Mouse (Mus musculus) erythroid progenitor cell, adult 5-6 weeks (primary cell): ENCODE measurements around the gene 9930021J03Rik. TPM values are rescaled to one million over a fixed set of nuclear protein-coding genes. Genes with fewer than 3 reads are reported as not detected.

Source experiments
- ATAC-seq: replicated peaks from 2 replicates; pipeline ENCODE4 v1.8.0; 2016; ENCODE audit warnings: moderate number of reproducible peaks, mild to moderate bottlenecking, moderate TSS enrichment, inconsistent platforms; ENCODE audit not compliant: poor library complexity, low FRiP score, severe bottlenecking
- total RNA-seq, 2 experiments: library from RNA; stranded (forward) in 1 of 2; stranded (reverse) in 1 of 2; fragments of 150-400 nt in 1 of 2; fragments of 186-747, 209-891 nt in 1 of 2; gene quantifications; 2 replicates each; pipeline versions ENCODE4 v1.2.3 to v1.2.4; 2015 to 2017; ENCODE audit warnings: low replicate concordance in 2 of 2

Gene 9930021J03Rik
- total RNA-seq, 2 experiments from 2014 or later: 8.4 to 23.8 TPM

DNA sequence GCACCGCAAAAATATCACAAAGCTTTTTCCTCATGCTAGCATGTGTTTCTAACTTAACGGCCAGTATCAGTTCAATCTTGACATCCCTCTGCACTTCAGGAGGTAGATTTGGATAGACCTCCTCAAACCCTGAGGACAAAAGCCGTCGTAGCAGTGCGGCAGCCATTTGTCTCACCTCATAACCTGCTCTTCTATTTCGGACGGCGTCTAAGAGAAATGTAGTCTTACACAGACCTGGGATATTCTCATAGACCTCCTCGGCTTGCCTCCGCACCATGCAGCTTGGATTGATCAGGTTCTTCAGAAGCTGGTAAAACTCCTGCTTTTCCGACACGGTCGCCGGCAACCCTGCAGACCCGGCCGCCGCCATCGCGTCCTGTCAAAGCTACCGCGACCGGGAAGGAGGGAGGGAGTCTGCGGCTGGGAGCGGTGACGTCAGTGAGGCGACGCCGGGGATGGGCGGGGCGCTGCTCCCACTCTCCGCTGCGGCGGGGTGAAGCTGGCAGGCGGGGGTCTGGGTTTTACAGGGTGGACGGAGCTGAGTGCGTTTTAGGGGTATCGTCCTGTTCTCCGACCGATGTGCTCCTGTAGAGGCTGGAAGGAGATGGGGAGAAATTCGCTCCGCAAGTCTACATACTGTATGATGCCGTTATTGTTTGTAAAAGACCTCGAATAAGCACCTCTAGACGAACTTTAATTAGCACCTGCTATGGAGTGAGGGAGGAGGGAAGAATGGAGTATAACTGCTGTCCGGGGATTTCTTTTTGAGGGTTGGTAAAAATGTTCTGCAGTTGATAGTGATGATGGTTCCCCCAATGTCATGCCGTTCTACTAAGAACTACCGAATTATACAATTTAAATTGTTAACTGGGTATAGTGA is 7.0 kb upstream of the 9930021J03Rik start, which contains the start of gene Ranbp6:
Ranbp6 (minus strand) TSS at position 394 of the 880 bp plus-strand sequence.
- peak; percentile 100 for ATAC-seq

- ATAC-seq: no peak
Observed at GRCm38 (mm10) chr19:29810022-29810421, 4.2 kb upstream of the 9930021J03Rik start.

DNA sequence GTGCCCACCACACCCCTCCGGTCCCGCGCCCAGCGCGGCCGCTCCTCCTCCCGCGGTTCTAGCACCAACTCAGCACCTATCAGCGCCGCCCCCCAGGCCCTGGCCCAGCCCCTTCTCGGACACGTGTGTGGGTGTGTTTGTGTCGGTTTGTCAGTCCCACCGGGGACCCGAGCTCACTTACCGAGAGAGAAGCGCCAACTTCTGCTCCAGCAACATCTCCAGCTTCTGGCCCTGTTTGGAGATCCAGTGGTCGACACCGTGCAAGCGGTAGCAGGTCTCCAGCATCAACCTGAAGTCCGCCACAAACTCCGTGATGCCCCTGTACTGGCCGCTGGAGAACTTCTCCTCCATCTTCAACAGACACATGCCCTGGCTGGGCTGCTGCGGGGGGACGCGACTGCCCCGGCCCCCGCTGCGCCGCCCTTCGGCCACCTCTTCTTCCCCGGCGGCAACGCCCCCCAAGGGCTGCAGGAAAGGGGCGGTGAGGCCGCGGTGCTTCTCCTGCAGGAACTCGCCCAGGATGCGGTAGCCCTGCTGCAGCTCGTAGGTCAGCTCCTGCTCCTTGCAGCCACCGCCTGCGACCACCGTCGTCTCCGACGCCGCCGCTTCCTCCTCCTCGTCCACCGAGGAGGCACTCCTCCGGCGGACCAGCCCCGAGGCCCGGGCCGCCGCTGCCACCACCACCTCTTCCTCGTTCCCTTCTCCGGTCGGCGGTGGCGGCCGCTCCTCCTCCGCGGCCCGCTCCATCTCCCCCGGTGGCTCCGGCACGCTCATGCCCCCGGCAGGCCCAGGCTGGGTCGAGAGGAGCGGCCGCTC is 480 bp downstream of the 9930021J03Rik start:
- peak; percentile 87 for ATAC-seq

DNA sequence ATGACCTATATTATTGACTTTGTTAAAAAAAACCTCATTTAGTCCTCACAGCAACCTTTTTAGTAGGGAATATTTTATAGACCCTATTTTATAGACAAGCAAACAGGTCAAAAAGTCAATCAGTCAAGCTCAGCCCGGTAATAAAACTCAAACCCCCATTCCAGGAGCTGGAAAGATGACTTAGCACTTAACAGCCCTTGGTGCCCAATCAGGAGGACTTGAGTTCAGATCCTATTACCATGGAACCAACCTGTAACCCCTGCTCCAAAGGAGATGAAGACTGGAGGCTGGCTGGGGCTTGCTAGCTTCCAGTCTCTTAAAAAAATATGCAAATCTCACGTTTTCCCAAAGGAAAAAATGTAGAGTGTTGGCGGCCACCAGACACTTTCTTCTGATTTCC is 1.8 kb downstream of the 9930021J03Rik start:
- ATAC-seq: no peak

- ATAC-seq: no peak
Observed at GRCm38 (mm10) chr19:29797371-29797770, 8.4 kb downstream of the 9930021J03Rik start.

- no peak for ATAC-seq
Observed at GRCm38 (mm10) chr19:29787997-29788396, 17.8 kb downstream of the 9930021J03Rik start.

DNA sequence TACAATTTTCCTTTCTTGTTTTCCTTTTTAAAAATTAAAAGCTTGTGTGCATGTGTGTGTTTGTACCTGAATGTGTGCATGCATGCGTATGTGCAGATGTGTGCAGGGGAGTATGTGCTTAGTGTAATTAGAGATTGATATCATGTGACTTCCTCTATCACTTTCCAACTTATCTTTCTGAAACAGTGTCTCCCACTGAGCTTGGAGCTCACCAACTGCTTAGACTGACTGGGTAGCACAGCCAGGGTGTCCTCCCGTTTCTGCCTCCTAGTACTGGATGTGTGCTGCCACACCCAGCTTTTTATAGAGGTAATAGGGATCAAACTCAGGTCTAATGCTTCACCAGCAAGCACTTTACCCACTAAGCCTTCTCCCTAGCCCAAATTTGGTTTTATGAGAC is 22.9 kb downstream of the 9930021J03Rik start:
- ATAC-seq: no peak

DNA sequence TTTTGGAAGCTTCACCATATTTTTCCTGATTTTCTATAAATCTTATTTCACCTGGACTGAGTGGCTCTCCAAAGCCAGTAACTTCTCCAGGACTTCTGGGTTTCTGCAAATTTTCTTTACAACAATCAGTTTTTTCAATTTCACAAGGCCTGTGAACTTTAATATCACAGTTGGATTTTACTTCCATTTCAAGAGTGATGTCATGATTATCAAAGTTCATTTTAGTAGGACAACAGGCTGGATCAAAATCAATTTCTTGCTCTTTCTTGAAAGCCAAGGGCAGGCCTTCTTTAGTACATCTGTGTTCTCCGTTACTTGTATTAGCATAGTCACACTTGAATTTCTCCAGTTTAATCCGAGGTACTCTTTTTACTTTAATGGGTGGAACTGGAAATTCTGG is 51.9 kb downstream of the 9930021J03Rik start:
- ATAC-seq: no peak

- ATAC-seq: no peak
Observed at GRCm38 (mm10) chr19:29750994-29751393, 54.8 kb downstream of the 9930021J03Rik start.

- ATAC-seq: no peak
Observed at GRCm38 (mm10) chr19:29743531-29743930, 62.3 kb downstream of the 9930021J03Rik start.

DNA sequence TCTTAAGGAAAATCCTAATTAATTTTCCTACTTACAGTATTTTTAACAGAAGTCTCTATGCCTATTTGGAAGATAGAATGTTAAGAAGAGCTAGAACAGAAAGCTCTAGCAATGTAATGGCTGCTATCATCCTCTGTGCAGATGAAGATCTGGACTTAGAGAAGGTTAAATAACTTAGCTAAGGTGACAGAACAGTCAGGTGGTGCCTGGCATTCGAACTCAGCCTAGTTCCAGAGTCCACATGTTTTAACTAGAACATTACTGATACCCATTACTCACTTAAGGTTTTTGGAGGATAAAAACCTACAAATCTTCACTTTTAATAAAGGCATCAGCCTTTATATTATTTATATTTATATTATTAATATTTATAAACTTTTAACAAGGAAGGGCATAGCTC is 65.1 kb downstream of the 9930021J03Rik start:
- no peak for ATAC-seq

GRCm38 (mm10) chr19:29739608-29740007 is 66.2 kb downstream of the 9930021J03Rik start:
- ATAC-seq: no peak

- ATAC-seq: no peak
Observed at GRCm38 (mm10) chr19:29735421-29735820, 70.4 kb downstream of the 9930021J03Rik start.

GRCm38 (mm10) chr19:29718476-29718875 is 87.3 kb downstream of the 9930021J03Rik start:
- no peak for ATAC-seq

DNA sequence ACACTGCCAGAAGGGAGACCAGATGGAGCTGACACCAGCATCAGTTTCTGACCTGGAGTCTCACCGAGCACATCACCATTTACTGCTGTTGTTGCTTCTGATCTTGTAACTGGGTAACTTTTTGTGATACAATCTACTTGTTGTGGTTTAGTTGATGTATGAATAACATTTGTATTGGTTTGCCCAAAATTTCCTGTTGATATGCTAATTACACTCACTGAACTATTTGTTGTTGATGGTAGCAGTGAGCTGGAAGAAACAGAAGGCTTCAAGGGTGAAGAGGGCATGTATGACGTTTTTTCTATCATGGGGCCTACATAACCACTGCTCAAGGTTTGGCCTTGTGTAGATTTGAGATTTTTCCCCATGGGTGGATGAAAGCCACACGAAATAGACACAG is 87.9 kb downstream of the 9930021J03Rik start:
- no peak for ATAC-seq

DNA sequence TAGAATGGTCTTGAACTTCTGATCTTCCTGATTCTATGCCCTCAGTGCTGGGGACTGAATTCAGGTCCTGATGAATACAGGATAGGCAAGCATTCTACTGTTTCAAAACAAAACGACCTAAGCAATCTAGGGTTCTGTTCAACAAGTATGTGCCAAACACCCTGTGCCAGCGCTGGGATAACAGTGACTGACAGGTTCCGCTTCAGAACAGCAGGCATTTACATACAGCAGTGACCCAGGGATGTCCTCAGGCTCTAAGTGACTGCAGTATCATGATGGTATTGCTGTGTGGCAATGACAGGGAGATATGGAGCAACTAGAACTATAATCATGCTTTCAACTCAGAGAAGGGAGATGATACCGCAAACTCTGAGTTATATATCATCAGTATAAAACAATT is 92.3 kb downstream of the 9930021J03Rik start:
- ATAC-seq: no peak

- ATAC-seq: no peak
Observed at GRCm38 (mm10) chr19:29709461-29709860, 96.3 kb downstream of the 9930021J03Rik start.

- no peak for ATAC-seq
Observed at GRCm38 (mm10) chr19:29708461-29708860, 97.3 kb downstream of the 9930021J03Rik start.

DNA sequence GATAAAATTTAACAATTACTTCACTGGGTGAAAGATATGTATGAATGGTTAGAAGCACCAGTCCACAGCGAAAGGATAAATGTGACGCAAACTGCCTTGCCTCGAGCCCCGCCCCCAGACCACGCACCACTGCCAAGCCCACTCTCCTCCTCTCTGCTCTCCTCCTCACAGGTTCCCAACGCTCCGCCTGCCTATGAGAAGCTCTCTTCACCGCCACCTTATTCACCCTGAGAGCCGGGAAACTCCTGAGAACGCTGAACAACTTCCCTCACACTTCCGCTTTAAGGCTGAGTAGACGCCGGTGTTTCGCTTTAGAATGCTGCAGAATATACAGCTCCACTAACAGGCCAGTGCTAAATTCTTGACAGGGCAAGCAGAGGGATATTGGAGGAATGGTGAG is 97.8 kb downstream of the 9930021J03Rik start:
- ATAC-seq: no peak

DNA sequence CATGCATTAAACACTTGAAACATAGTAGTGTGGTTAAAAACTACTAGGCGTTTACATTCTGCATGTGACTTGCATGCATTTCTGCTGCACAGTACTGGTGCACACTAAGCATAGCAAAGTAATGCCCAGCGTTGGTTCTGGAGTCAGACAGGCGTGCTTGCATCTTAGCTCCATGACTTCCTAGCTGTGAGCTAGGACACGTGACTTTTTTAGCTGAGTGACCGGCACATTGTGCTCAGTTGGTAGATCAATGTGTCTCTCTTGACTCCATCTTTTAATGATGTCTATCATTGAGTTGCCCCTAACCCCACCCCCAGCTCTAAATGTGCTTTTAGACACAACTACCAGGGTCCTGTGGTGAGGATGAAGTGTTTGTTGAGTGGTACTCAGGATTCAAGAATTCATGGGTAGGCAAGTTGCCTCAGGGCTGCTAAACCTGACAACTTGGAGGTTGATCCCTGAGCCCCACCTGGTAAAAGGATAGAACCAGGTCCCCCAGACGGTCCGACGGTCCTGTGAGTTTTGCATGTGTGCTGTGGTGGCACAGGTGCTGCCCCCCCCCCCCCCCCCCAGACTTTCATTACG is 98.4 kb downstream of the 9930021J03Rik start:
- no peak for ATAC-seq
